Mouse (Mus musculus): Measurements from ENCODE around the gene Fgfr2. TPM values are rescaled to one million over a fixed set of nuclear protein-coding genes. Genes with fewer than 3 reads are reported as not detected.

The Fgfr2 gene
- polyA plus RNA-seq, 1 experiment from 2014 or later, result 81.1 TPM

GRCm38 (mm10) chr7:132697258-132697796 lies 425.8 kb downstream of the Fgfr2 start:
- Histone ChIP-seq H3K4me1 (0 out of 2 replicates have a peak, but pooled peaks cover 14% of the 10 kb centered on the region), H3K4me3 (no peak overlapping the region), H3K9ac (no peak overlapping the region), H3K4me2 (replicated peaks) (no peak overlapping the region), H3K9me3 (replicated peaks) (peaks cover 5% of the 10 kb centered on the region; the same call in 1 of the 2 replicates), H3K27me3 (no peaks in the 10 kb centered on the region), H3K27ac (no peak overlapping the region), H3K36me3 (no peaks in the 10 kb centered on the region)
- no peak for ATAC-seq (ENCODE audit: low FRiP score)
- 82% methylated on average over 8 of the region's 8 CpGs for WGBS

- Histone ChIP-seq H3K4me1 (peaks cover 8% of the 10 kb centered on the region; the same call in 1 of the 2 replicates), H3K36me3 (no peaks in the 10 kb centered on the region), H3K9me3 (replicated peaks) (peaks cover 5% of the 10 kb centered on the region; the same call in 1 of the 2 replicates), H3K27ac (no peak overlapping the region), H3K4me3 (no peak overlapping the region), H3K4me2 (replicated peaks) (no peak overlapping the region), H3K9ac (no peak overlapping the region), H3K27me3 (no peaks in the 10 kb centered on the region)
- ATAC-seq (ENCODE audit: low FRiP score), result no peak
- WGBS, result 86% methylated on average over 2 of the region's 2 CpGs
Observed at GRCm38 (mm10) chr7:132693561-132693960, 429.6 kb downstream of the Fgfr2 start.

- no peaks in the 10 kb centered on the region for H3K36me3 ChIP-seq
- peaks cover 12% of the 10 kb centered on the region; the same call in 1 of the 2 replicates for H3K4me1 ChIP-seq
- 69% methylated on average over 9 of the region's 9 CpGs for WGBS
- H3K4me2 ChIP-seq (replicated peaks), result no peak overlapping the region
- no peak overlapping the region for H3K27ac ChIP-seq
- H3K9ac ChIP-seq, result no peak overlapping the region
- no peaks in the 10 kb centered on the region for H3K27me3 ChIP-seq
- ATAC-seq (ENCODE audit: low FRiP score), result no peak
- no peak overlapping the region for H3K4me3 ChIP-seq
- peaks cover 5% of the 10 kb centered on the region; the same call in 1 of the 2 replicates for H3K9me3 ChIP-seq (replicated peaks)
Observed at GRCm38 (mm10) chr7:132692719-132693118, 430.4 kb downstream of the Fgfr2 start.

- no peak overlapping the region for H3K9ac ChIP-seq
Observed at GRCm38 (mm10) chr7:132690716-132691472, 432.3 kb downstream of the Fgfr2 start.

GRCm38 (mm10) chr7:132689722-132690121 lies 433.4 kb downstream of the Fgfr2 start:
- Histone ChIP-seq H3K9ac (no peak overlapping the region), H3K27me3 (no peaks in the 10 kb centered on the region), H3K9me3 (replicated peaks) (peaks cover 1% of the 10 kb centered on the region; the same call in 1 of the 2 replicates), H3K27ac (no peak overlapping the region), H3K4me2 (replicated peaks) (no peak overlapping the region), H3K4me3 (no peak overlapping the region), H3K36me3 (no peaks in the 10 kb centered on the region), H3K4me1 (peaks cover 6% of the 10 kb centered on the region; the same call in 1 of the 2 replicates)
- WGBS, result 72% methylated on average over 5 of the region's 5 CpGs
- ATAC-seq (ENCODE audit: low FRiP score), result no peak

More at GRCm38 (mm10) chr7:132690716-132691472, 432.3 kb downstream of the Fgfr2 start:
- no peak overlapping the region for H3K27ac ChIP-seq
- H3K36me3 ChIP-seq, result no peaks in the 10 kb centered on the region
- WGBS, result 90% methylated on average over 14 of the region's 14 CpGs
- ATAC-seq (ENCODE audit: low FRiP score), result no peak
- H3K27me3 ChIP-seq, result no peaks in the 10 kb centered on the region
- peaks cover 5% of the 10 kb centered on the region; the same call in 1 of the 2 replicates for H3K9me3 ChIP-seq (replicated peaks)
- peaks cover 6% of the 10 kb centered on the region; the same call in 1 of the 2 replicates for H3K4me1 ChIP-seq
- no peak overlapping the region for H3K4me2 ChIP-seq (replicated peaks)
- H3K4me3 ChIP-seq, result no peak overlapping the region

- H3K4me3 ChIP-seq, result no peak overlapping the region
- no peak overlapping the region for H3K4me2 ChIP-seq (replicated peaks)
- 44% methylated on average over 5 of the region's 5 CpGs for WGBS
- no peaks in the 10 kb centered on the region for H3K36me3 ChIP-seq
- H3K27ac ChIP-seq, result no peak overlapping the region
- H3K27me3 ChIP-seq, result no peaks in the 10 kb centered on the region
- ATAC-seq (ENCODE audit: low FRiP score), result no peak
- no peaks in the 10 kb centered on the region for H3K9me3 ChIP-seq (replicated peaks)
- H3K4me1 ChIP-seq, result peaks cover 6% of the 10 kb centered on the region; the same call in 1 of the 2 replicates
- no peak overlapping the region for H3K9ac ChIP-seq
Observed at GRCm38 (mm10) chr7:132688721-132689120, 434.4 kb downstream of the Fgfr2 start.

- Histone ChIP-seq H3K36me3 (no peaks in the 10 kb centered on the region), H3K27ac (no peak overlapping the region), H3K27me3 (no peaks in the 10 kb centered on the region), H3K9ac (no peak overlapping the region), H3K9me3 (replicated peaks) (no peaks in the 10 kb centered on the region), H3K4me1 (peaks cover 6% of the 10 kb centered on the region; the same call in 1 of the 2 replicates), H3K4me3 (no peak overlapping the region), H3K4me2 (replicated peaks) (no peak overlapping the region)
- no peak for ATAC-seq (ENCODE audit: low FRiP score)
- 60% methylated on average over 2 of the region's 2 CpGs for WGBS
Observed at GRCm38 (mm10) chr7:132687897-132688296, 435.3 kb downstream of the Fgfr2 start.

- Histone ChIP-seq H3K36me3 (no peaks in the 10 kb centered on the region), H3K4me3 (no peak overlapping the region), H3K4me2 (replicated peaks) (no peak overlapping the region), H3K9me3 (replicated peaks) (no peaks in the 10 kb centered on the region), H3K9ac (no peak overlapping the region), H3K27me3 (no peaks in the 10 kb centered on the region), H3K4me1 (peaks cover 6% of the 10 kb centered on the region; the same call in 1 of the 2 replicates), H3K27ac (no peak overlapping the region)
- ATAC-seq (ENCODE audit: low FRiP score), result no peak
- 95% methylated on average over 3 of the region's 3 CpGs for WGBS
Observed at GRCm38 (mm10) chr7:132686515-132686914, 436.6 kb downstream of the Fgfr2 start.

- H3K4me2 ChIP-seq (replicated peaks), result no peak overlapping the region
- no peak overlapping the region for H3K4me3 ChIP-seq
- ATAC-seq (ENCODE audit: low FRiP score), result no peak
- H3K27ac ChIP-seq, result no peak overlapping the region
- H3K4me1 ChIP-seq, result peaks cover 6% of the 10 kb centered on the region; the same call in 1 of the 2 replicates
- WGBS, result 88% methylated on average over 4 of the region's 4 CpGs
- H3K9me3 ChIP-seq (replicated peaks), result no peaks in the 10 kb centered on the region
- H3K27me3 ChIP-seq, result no peaks in the 10 kb centered on the region
- no peaks in the 10 kb centered on the region for H3K36me3 ChIP-seq
- H3K9ac ChIP-seq, result no peak overlapping the region
Observed at GRCm38 (mm10) chr7:132683923-132684322, 439.2 kb downstream of the Fgfr2 start.

- WGBS, result 84% methylated on average over 3 of the region's 3 CpGs
- Histone ChIP-seq H3K4me3 (no peak overlapping the region), H3K27me3 (no peaks in the 10 kb centered on the region), H3K9ac (no peak overlapping the region), H3K36me3 (no peaks in the 10 kb centered on the region), H3K4me2 (replicated peaks) (no peak overlapping the region), H3K9me3 (replicated peaks) (no peaks in the 10 kb centered on the region), H3K27ac (no peak overlapping the region), H3K4me1 (no peaks in the 10 kb centered on the region)
- ATAC-seq (ENCODE audit: low FRiP score), result no peak
Observed at GRCm38 (mm10) chr7:132682901-132683300, 440.2 kb downstream of the Fgfr2 start.

GRCm38 (mm10) chr7:132682336-132682735 lies 440.8 kb downstream of the Fgfr2 start:
- WGBS, result 92% methylated on average over 3 of the region's 3 CpGs
- Histone ChIP-seq H3K27ac (no peak overlapping the region), H3K4me1 (no peaks in the 10 kb centered on the region), H3K9ac (no peak overlapping the region), H3K36me3 (no peaks in the 10 kb centered on the region), H3K27me3 (no peaks in the 10 kb centered on the region), H3K4me2 (replicated peaks) (no peak overlapping the region), H3K9me3 (replicated peaks) (no peaks in the 10 kb centered on the region), H3K4me3 (no peak overlapping the region)
- ATAC-seq (ENCODE audit: low FRiP score), result no peak

- H3K36me3 ChIP-seq, result no peaks in the 10 kb centered on the region
- H3K27me3 ChIP-seq, result no peaks in the 10 kb centered on the region
- H3K9ac ChIP-seq, result no peak overlapping the region
- H3K9me3 ChIP-seq (replicated peaks), result no peaks in the 10 kb centered on the region
- H3K4me2 ChIP-seq (replicated peaks), result no peak overlapping the region
- no peak overlapping the region for H3K27ac ChIP-seq
- 88% methylated on average over 1 of the region's 1 CpGs for WGBS
- no peak for ATAC-seq (ENCODE audit: low FRiP score)
- H3K4me1 ChIP-seq, result no peaks in the 10 kb centered on the region
- no peak overlapping the region for H3K4me3 ChIP-seq
Observed at GRCm38 (mm10) chr7:132681831-132682230, 441.3 kb downstream of the Fgfr2 start.

Measured in hindbrain, embryonic 12.5 days (tissue).